Mouse (Mus musculus): ENCODE data around the gene Otud4. TPM values are rescaled to one million over a fixed set of nuclear protein-coding genes. Genes with fewer than 3 reads are reported as not detected.
"Not testable (repeated sequence)": the region's sequence is repeated elsewhere in the genome, so short reads cannot be mapped to it uniquely, and the experiment has no call there.

Gene Otud4
- polyA plus RNA-seq, 1 experiment from 2014 or later, result 15.7 TPM

DNA sequence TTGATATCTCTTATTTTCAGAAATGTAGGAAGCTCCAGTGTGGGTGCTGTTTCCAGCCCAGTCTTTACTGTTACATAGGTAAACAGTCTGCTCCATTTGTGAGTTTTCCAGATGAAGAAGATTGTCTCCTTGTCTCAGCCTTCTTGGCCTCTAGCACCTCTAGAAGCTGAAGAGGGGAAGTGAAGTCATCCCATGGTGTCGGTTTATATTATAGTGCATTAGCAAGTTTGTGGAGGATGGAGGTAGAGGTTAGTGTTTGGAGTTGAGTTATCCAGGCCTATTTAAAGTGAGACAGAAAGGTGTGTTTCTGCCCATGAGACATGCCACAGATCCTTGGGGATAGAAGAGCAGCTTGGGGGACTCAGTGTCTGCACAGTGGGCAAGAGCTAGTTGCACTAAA is 1.7 kb downstream of the Otud4 start:
- H3K9ac ChIP-seq, result peak overlapping the region; percentile 86; the same call in 1 of the 2 replicates
- peaks cover 32% of the 10 kb centered on the region for H3K4me1 ChIP-seq
- no peak for ATAC-seq (replicated peaks; ENCODE audit: low FRiP score)
- H3K36me3 ChIP-seq, result peaks cover 23% of the 10 kb centered on the region
- H3K9me3 ChIP-seq (replicated peaks), result no peaks in the 10 kb centered on the region
- WGBS, result 5% methylated on average over 1 of the region's 1 CpGs
- peak overlapping the region; percentile 82 for H3K4me2 ChIP-seq
- no peak overlapping the region for H3K27ac ChIP-seq
- H3K4me3 ChIP-seq (replicated peaks), result peak overlapping the region; percentile 83
- no peaks in the 10 kb centered on the region for H3K27me3 ChIP-seq

DNA sequence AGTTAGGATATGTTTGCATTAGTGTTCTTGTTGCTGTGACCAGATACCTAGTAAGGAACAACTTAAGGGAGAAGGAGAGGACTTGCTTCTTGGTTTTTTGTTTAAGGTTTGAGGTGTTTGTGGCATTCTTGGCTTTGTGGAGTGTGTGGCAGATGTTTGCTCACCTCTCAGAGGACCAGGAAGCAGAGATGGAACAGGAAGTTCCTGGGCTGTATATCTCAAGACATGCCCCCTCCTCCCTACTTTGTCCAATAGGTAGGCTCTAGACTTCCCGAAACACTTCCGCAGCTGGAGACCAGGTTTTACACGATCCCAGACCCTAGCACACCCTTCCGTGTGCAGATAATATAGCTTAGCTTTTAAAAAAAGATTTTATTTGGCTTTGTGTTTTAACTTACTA is 10.2 kb downstream of the Otud4 start:
- Histone ChIP-seq H3K4me1 (no peaks in the 10 kb centered on the region), H3K27ac (no peak overlapping the region), H3K9ac (no peak overlapping the region), H3K4me2 (no peak overlapping the region), H3K4me3 (replicated peaks) (no peak overlapping the region), H3K9me3 (replicated peaks) (no peaks in the 10 kb centered on the region), H3K36me3 (peaks cover 74% of the 10 kb centered on the region), H3K27me3 (no peaks in the 10 kb centered on the region)
- WGBS, result 92% methylated on average over 4 of the region's 4 CpGs
- ATAC-seq (replicated peaks; ENCODE audit: low FRiP score), result no peak

DNA sequence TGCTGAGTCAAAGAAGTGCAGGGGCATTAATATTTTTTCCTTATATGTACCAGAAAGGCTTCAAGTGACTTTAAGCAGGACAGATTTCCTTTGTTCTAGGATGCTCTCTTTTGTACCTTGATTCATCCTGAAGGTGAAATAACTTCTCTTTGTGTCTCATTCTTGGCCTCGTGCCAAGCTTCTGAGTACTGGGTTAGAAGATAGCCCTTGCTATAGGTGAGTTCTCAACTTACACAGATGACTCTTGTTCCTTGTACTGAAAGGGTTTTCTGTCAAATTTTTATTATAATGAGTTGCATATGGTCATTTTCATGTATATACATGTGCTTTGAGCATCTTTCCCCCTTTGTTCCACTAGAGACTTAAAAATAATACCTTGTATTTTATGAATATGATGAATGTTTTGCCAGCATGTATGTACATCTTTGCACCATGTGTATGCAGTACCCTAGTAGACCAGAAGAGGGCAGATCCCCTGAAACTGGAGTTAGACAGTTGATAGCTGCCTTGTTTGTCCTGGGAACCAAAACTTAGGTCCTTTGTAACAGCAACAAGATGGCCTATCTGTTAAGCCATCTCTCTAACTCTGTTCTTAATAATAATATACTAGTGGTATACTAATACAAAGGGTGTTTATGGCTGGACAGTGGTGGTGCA is 10.9 kb downstream of the Otud4 start:
- 81% methylated on average over 1 of the region's 1 CpGs for WGBS

DNA sequence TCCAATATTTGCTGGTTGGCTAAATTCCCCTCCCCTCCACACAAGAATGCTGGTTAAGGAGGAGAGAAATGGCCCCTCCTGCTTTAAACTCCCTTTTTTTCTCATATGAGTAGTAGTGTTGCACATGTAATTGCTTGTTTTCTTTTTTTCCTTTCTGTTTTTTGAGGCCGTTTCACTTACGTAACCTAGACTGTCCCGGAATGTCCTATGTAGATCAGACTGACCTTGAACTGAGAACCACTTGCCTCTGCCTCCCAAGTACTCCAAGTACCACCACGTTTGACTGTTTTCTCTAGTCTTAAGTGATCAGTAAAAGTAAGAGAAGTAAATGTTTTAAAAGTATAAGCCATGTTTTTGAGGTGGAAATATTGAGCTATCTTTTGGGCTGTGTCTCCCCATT is 14.3 kb downstream of the Otud4 start:
- no peak overlapping the region for H3K27ac ChIP-seq
- no peaks in the 10 kb centered on the region for H3K4me1 ChIP-seq
- H3K9me3 ChIP-seq (replicated peaks), result no peaks in the 10 kb centered on the region
- H3K4me3 ChIP-seq (replicated peaks), result no peak overlapping the region
- H3K4me2 ChIP-seq, result no peak overlapping the region
- 90% methylated on average over 4 of the region's 4 CpGs for WGBS
- H3K36me3 ChIP-seq, result peaks cover 78% of the 10 kb centered on the region
- H3K9ac ChIP-seq, result no peak overlapping the region
- H3K27me3 ChIP-seq, result no peaks in the 10 kb centered on the region
- no peak for ATAC-seq (replicated peaks; ENCODE audit: low FRiP score)

More for the DNA sequence above, 10.9 kb downstream of the Otud4 start:
- Histone ChIP-seq H3K4me1 (no peaks in the 10 kb centered on the region), H3K36me3 (peaks cover 77% of the 10 kb centered on the region), H3K9ac (no peak overlapping the region), H3K27me3 (no peaks in the 10 kb centered on the region), H3K9me3 (replicated peaks) (no peaks in the 10 kb centered on the region), H3K4me3 (replicated peaks) (no peak overlapping the region), H3K27ac (no peak overlapping the region), H3K4me2 (no peak overlapping the region)
- ATAC-seq (replicated peaks; ENCODE audit: low FRiP score), result no peak

DNA sequence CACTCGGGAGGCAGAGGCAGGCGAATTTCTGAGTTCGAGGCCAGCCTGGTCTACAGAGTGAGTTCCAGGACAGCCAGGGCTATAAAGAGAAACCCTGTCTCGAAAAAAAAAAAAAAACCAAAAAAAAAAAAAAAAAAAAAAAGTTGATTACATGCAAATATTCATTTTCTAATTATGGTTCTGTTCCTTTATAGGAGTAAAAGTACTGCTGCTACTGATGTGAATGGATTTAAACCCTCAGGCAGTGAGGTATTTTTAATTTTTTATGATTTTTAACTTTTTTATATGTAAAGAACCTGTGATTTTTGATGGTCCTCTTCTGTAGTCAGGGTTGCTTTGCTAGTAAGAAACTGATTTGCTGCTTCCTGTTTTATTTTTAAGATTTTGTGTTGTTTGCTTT is 19.3 kb downstream of the Otud4 start:
- WGBS, result 79% methylated on average over 4 of the region's 4 CpGs
- H3K9ac ChIP-seq; H3K27me3 ChIP-seq; ATAC-seq (replicated peaks; ENCODE audit: low FRiP score); H3K27ac ChIP-seq; H3K9me3 ChIP-seq (replicated peaks); H3K4me2 ChIP-seq; H3K4me1 ChIP-seq; H3K4me3 ChIP-seq (replicated peaks): not testable (repeated sequence)
- peaks cover 87% of the 10 kb centered on the region for H3K36me3 ChIP-seq

DNA sequence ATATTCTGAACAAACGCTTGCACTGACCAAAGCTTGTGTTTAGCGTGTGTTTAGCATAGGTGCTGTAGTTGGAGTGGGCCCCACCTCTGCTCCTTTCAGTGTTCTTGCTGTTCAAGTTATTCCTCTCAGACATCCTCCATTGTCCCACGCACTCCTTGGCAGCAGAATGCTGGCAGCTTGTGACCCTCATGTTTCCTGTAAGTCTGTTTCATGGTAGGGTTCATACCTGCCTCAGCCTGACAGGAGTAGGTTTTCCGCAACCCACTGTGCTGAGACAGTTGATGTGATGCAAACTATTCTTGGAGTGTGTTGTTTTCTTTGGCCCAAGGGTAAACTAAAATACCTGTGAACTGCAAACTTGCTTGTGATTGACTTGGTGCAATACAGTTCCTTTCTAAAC is 37.0 kb downstream of the Otud4 start:
- Histone ChIP-seq H3K4me2 (no peak overlapping the region), H3K4me3 (replicated peaks) (no peak overlapping the region), H3K4me1 (peaks cover 11% of the 10 kb centered on the region), H3K36me3 (peaks cover 53% of the 10 kb centered on the region), H3K27ac (no peak overlapping the region), H3K9me3 (replicated peaks) (no peaks in the 10 kb centered on the region), H3K9ac (no peak overlapping the region), H3K27me3 (no peaks in the 10 kb centered on the region)
- ATAC-seq (replicated peaks; ENCODE audit: low FRiP score), result no peak
- 76% methylated on average over 4 of the region's 4 CpGs for WGBS

DNA sequence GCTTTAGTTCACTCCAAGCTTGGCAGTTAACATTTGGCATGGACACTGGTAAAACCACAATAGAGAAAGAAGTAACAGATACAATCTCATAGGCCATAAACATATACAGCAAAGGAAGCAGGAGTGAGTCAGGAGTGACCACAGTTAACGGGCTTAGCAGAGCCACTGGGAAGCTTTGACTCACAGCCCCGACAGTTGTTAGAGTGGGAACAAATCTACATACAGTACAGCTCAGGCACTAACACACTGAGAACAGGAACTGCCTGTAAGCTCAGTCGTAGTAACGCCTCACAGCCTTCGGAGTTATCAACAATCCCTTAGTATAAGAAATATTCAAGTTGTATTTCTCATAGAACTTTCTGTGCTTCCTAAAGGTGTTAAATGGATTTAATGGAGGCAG is 39.6 kb downstream of the Otud4 start:
- no peak for ATAC-seq (replicated peaks; ENCODE audit: low FRiP score)
- Histone ChIP-seq H3K27me3 (no peaks in the 10 kb centered on the region), H3K4me1 (peaks cover 11% of the 10 kb centered on the region), H3K27ac (no peak overlapping the region), H3K9ac (no peak overlapping the region), H3K36me3 (peaks cover 49% of the 10 kb centered on the region), H3K9me3 (replicated peaks) (no peaks in the 10 kb centered on the region), H3K4me2 (no peak overlapping the region), H3K4me3 (replicated peaks) (no peak overlapping the region)
- WGBS, result 64% methylated on average over 5 of the region's 5 CpGs

DNA sequence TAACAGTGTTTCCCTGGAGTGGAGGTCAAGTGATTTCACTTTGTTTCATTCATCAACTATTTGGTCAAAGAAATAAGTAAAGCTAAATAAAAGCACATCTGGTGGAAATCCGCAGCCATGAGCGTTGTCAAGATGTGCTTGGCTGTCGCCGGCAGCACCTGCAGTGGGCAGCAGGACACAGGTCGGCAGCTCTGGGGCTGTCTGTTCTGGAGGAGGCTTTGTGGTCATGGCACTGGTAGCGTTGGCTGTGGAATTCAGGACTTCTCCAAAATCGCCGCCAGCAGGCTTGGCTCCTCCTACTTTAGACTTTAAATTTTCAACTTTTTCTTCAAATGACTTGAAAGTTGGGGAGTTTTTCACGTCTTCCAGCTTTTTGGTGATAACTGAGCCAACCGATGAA is 40.7 kb downstream of the Otud4 start:
- WGBS, result 48% methylated on average over 10 of the region's 10 CpGs
- Histone ChIP-seq H3K4me3 (replicated peaks) (peak overlapping the region; percentile 47), H3K36me3 (peaks cover 52% of the 10 kb centered on the region), H3K4me2 (peak overlapping the region; percentile 77), H3K4me1 (peaks cover 11% of the 10 kb centered on the region)
- not testable (repeated sequence) for ATAC-seq (replicated peaks; ENCODE audit: low FRiP score); H3K27ac ChIP-seq; H3K27me3 ChIP-seq; H3K9ac ChIP-seq; H3K9me3 ChIP-seq (replicated peaks)

DNA sequence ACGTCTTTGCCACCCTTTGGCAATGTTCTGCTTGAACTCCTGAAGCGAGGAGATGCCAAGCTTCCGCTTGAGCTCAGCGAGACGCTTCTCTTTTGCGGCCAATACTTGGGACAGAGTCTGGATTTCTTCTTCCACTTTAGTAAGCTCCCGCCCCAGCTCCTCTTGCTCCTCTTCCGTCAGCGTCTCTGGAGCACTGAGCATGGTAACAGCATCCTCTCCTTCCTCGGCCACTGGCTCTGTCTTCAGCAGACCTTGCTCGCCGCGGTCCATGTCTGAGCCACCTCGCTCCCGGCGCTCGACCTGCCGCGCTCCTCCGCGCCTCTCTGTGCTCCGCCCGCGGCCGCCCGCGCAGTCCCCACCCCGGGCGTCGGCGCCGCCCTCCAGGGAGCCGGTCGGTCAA is 41.1 kb downstream of the Otud4 start:
- ATAC-seq (replicated peaks; ENCODE audit: low FRiP score), result peak; percentile 89
- Histone ChIP-seq H3K4me3 (replicated peaks) (peak overlapping the region; percentile 47), H3K27ac (no peak overlapping the region), H3K27me3 (no peaks in the 10 kb centered on the region), H3K9ac (peak overlapping the region; percentile 51), H3K4me2 (peak overlapping the region; percentile 77), H3K4me1 (peaks cover 11% of the 10 kb centered on the region), H3K36me3 (peaks cover 52% of the 10 kb centered on the region), H3K9me3 (replicated peaks) (no peaks in the 10 kb centered on the region)
- WGBS, result 6% methylated on average over 34 of the region's 34 CpGs

DNA sequence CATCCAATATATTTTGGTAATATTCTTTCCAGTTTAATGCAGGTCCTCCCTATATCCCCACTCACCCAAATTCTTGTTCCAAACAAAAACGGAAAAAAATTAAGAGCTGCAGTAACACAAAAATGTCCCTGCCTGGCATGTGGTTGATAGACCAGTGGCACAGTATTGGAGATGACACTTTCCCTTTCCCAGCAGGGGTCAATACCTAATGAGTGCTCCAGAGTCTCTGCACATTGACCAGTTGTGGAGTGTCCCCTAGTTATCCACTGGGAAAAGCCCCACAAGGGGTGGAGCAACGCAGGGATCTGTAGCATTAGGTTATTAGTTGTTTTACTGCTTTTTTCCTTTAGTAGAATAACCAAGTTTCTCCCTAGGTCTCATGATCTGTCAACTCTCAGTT is 41.5 kb downstream of the Otud4 start:
- peaks cover 52% of the 10 kb centered on the region for H3K36me3 ChIP-seq
- H3K4me2 ChIP-seq, result peak overlapping the region; percentile 77
- peaks cover 11% of the 10 kb centered on the region for H3K4me1 ChIP-seq
- H3K4me3 ChIP-seq (replicated peaks), result peak overlapping the region; percentile 47
- ATAC-seq (replicated peaks; ENCODE audit: low FRiP score), result peak; percentile 57
- H3K27ac ChIP-seq, result no peak overlapping the region
- no peaks in the 10 kb centered on the region for H3K27me3 ChIP-seq
- no peaks in the 10 kb centered on the region for H3K9me3 ChIP-seq (replicated peaks)
- 43% methylated on average over 2 of the region's 2 CpGs for WGBS
- H3K9ac ChIP-seq, result peak overlapping the region; percentile 51; the same call in 1 of the 2 replicates

DNA sequence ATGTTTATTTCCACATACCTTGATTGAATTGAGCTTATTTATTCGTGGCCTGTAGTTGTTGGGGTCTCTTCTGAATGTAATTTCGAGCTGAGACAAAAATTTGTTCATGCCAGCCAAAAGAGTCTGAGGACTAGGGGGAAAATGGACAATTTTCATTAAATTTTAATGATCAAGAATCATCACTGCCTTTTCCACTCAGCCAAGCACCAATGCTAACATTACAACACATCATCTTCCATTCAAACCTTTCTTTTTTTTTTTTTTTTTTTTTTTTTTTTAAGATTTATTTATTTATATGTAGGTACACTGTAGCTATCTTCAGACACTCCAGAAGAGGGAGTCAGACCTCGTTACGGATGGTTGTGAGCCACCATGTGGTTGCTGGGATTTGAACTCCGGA is 46.5 kb downstream of the Otud4 start:
- H3K9ac ChIP-seq; H3K27ac ChIP-seq; H3K4me1 ChIP-seq; H3K9me3 ChIP-seq (replicated peaks); ATAC-seq (replicated peaks; ENCODE audit: low FRiP score); H3K4me3 ChIP-seq (replicated peaks); H3K27me3 ChIP-seq; H3K4me2 ChIP-seq: not testable (repeated sequence)
- peaks cover 88% of the 10 kb centered on the region for H3K36me3 ChIP-seq
- WGBS, result 95% methylated on average over 5 of the region's 5 CpGs

DNA sequence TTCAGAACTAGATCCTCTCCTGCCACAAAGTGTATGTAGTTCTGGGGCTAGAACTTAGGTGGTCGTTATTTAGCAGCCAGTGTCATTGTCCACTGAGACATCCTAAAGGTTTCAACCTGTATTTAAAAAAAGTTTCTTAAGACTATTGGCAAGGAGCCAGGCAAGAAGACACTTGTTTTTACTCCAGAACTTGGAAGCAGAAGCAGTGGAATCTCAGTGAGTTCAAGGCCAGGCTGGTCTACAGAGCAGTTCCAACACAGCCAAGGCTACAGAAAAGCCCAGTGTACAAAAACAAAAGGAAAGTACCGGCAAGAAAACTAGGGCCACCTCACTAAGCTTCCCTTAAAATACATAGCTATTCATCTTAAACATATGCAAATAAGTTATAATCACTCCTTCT is 53.1 kb downstream of the Otud4 start:
- ATAC-seq (replicated peaks; ENCODE audit: low FRiP score), result no peak
- H3K36me3 ChIP-seq, result peaks cover 85% of the 10 kb centered on the region
- no peaks in the 10 kb centered on the region for H3K9me3 ChIP-seq (replicated peaks)
- H3K4me2 ChIP-seq, result no peak overlapping the region
- H3K27me3 ChIP-seq, result no peaks in the 10 kb centered on the region
- no peak overlapping the region for H3K9ac ChIP-seq
- WGBS, result 86% methylated on average over 2 of the region's 2 CpGs
- no peaks in the 10 kb centered on the region for H3K4me1 ChIP-seq
- H3K4me3 ChIP-seq (replicated peaks), result no peak overlapping the region
- H3K27ac ChIP-seq, result no peak overlapping the region

DNA sequence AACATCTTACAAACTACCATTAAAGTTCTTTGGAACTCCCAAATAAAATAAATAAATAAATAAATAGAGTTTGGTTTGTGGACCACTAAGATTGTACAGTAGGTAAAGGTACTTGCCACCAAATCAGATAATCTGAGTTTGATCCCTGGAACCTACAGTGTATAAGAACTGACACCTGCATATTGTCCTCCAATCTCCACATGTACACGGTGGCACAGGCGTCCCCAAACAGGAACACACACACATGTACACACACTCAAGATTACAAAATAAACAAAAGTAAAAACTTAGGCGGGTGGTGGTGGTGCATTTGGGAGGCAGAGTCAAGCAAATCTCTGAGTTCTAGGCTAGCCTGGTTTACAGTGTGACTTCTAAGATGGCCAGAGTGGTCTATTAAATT is 67.3 kb downstream of the Otud4 start:
- H3K27me3 ChIP-seq, result no peaks in the 10 kb centered on the region
- H3K4me2 ChIP-seq, result no peak overlapping the region
- H3K36me3 ChIP-seq, result peaks cover 52% of the 10 kb centered on the region
- no peak overlapping the region for H3K9ac ChIP-seq
- no peaks in the 10 kb centered on the region for H3K9me3 ChIP-seq (replicated peaks)
- H3K4me1 ChIP-seq, result 0 out of 2 replicates have a peak, but pooled peaks cover 5% of the 10 kb centered on the region
- H3K27ac ChIP-seq, result no peak overlapping the region
- ATAC-seq (replicated peaks; ENCODE audit: low FRiP score), result no peak
- H3K4me3 ChIP-seq (replicated peaks), result no peak overlapping the region
- 93% methylated on average over 3 of the region's 3 CpGs for WGBS
